Mouse (Mus musculus) kidney, postnatal 0 days (tissue): Measurements from ENCODE around the gene Itgb2. TPM values are rescaled to one million over a fixed set of nuclear protein-coding genes. Genes with fewer than 3 reads are reported as not detected.

Source experiments
- ATAC-seq: fragments of 200-750 bp; cut with Nextera tagmentation; replicated peaks from 2 replicates; pipeline ENCODE4 v1.8.0; 2017; ENCODE audit warnings: low read depth, moderate number of reproducible peaks, moderate TSS enrichment, moderate library complexity; ENCODE audit not compliant: low FRiP score
- DNase-seq: peaks from one replicate; pipeline ENCODE4 v3.0.0-alpha.2; 2016; ENCODE audit warnings: low spot score
- H3K27ac ChIP-seq: fragments of 300-500 bp; sonication (generic); 2 replicates; pipeline ENCODE4 v1.5.1; 2014; ENCODE audit warnings: mild to moderate bottlenecking
- H3K27me3 ChIP-seq: fragments of 300-500 bp; sonication (generic); 2 replicates; pipeline ENCODE4 v1.6.1; 2014; ENCODE audit warnings: low read length, mixed read lengths; ENCODE audit not compliant: insufficient read depth
- H3K36me3 ChIP-seq: fragments of 300-500 bp; sonication (generic); 2 replicates; pipeline ENCODE4 v1.6.1; 2014; ENCODE audit warnings: low read length, mixed read lengths; ENCODE audit not compliant: insufficient read depth
- H3K4me1 ChIP-seq: fragments of 300-500 bp; sonication (generic); replicated peaks from 2 replicates; pipeline ENCODE4 v1.6.1; 2014; ENCODE audit warnings: antibody characterized with exemption, low read length, mixed read lengths; ENCODE audit not compliant: insufficient read depth
- H3K4me2 ChIP-seq: fragments of 300-500 bp; sonication (generic); 2 replicates; pipeline ENCODE4 v1.6.1; 2014; ENCODE audit warnings: mild to moderate bottlenecking, low read length, moderate library complexity, mixed read lengths
- H3K4me3 ChIP-seq: fragments of 300-500 bp; sonication (generic); replicated peaks from 2 replicates; pipeline ENCODE4 v1.5.1; 2014; ENCODE audit warnings: low read depth, low read length
- H3K9ac ChIP-seq: fragments of 300-500 bp; sonication (generic); 2 replicates; pipeline ENCODE4 v1.6.1; 2014; ENCODE audit warnings: low read depth, low read length
- H3K9me3 ChIP-seq: fragments of 300-500 bp; sonication (generic); replicated peaks from 2 replicates; pipeline ENCODE4 v1.6.1; 2016; ENCODE audit warnings: low read length, inconsistent platforms, mixed read lengths
- CTCF ChIP-seq: IDR thresholded peaks from 2 replicates; pipeline ENCODE4 v1.5.1; 2016; ENCODE audit warnings: antibody characterized with exemption, low read depth, mild to moderate bottlenecking, moderate library complexity
- WGBS: fragments of 180-500 bp; shearing (Covaris S2); extraction: QIAGEN DNeasy Blood & Tissue Kit; methylation state at CpG from one replicate; pipeline ENCODE4 v1.1.7; 2014; 5-methylcytosine and 5-hydroxymethylcytosine counted together
- polyA plus RNA-seq: library from polyadenylated mRNA; unstranded; fragments of >200 nt; fragmentation: Nextera tagmentation; extraction: Ambion mirVana; gene quantifications from 2 replicates; pipeline ENCODE4 v1.2.1, GENCODE M21; 2015

The Itgb2 gene
- 1.4 and 1.6 TPM in 2 replicates for polyA plus RNA-seq

GRCm38 (mm10) chr10:77530140-77530539 is at the start of gene Itgb2:
Gene Itgb2 (plus strand): TSS chr10:77530252.
- Histone ChIP-seq H3K36me3 (no peaks in the 10 kb centered on the region), H3K4me3 (no peak within 1 kb of the TSS), H3K4me1 (no peaks in the 10 kb centered on the region), H3K9ac (no peak within 1 kb of the TSS), H3K27ac (no peak within 1 kb of the TSS), H3K4me2 (no peak within 1 kb of the TSS), H3K9me3 (no peaks in the 10 kb centered on the region), H3K27me3 (no peaks in the 10 kb centered on the region)
- no peak for TF ChIP-seq CTCF
- 54% methylated on average over 9 of the region's 9 CpGs for WGBS
- no peak for DNase-seq
- ATAC-seq, result no peak

- TF ChIP-seq CTCF, result no peak
- Histone ChIP-seq H3K9me3 (no peaks in the 10 kb centered on the region), H3K4me2 (no peak overlapping the region), H3K4me1 (no peaks in the 10 kb centered on the region; the same call in 1 of the 2 replicates), H3K27ac (no peak overlapping the region), H3K9ac (no peak overlapping the region), H3K36me3 (peaks cover 4% of the 10 kb centered on the region; the same call in 1 of the 2 replicates), H3K27me3 (no peaks in the 10 kb centered on the region), H3K4me3 (no peak overlapping the region)
- no peak for DNase-seq
- no peak for ATAC-seq
Measured at GRCm38 (mm10) chr10:77481814-77482213, 48.2 kb upstream of the Itgb2 start.

GRCm38 (mm10) chr10:77484205-77484935 is 45.7 kb upstream of the Itgb2 start:
- DNase-seq (peak; percentile 59), ATAC-seq (peak; percentile 52; the same call in 1 of the 2 replicates)
- Histone ChIP-seq H3K4me1 (no peaks in the 10 kb centered on the region; the same call in 1 of the 2 replicates), H3K36me3 (peaks cover 26% of the 10 kb centered on the region), H3K4me2 (peak overlapping the region; percentile 10; the same call in 1 of the 2 replicates), H3K27me3 (no peaks in the 10 kb centered on the region), H3K4me3 (no peak overlapping the region), H3K9me3 (no peaks in the 10 kb centered on the region), H3K9ac (no peak overlapping the region), H3K27ac (no peak overlapping the region; the same call in 1 of the 2 replicates)
- WGBS, result 12% methylated on average over 18 of the region's 18 CpGs
- no peak for TF ChIP-seq CTCF

- no peak overlapping the region for H3K9ac ChIP-seq
- H3K4me2 ChIP-seq, result no peak overlapping the region
- H3K27me3 ChIP-seq, result no peaks in the 10 kb centered on the region
- no peaks in the 10 kb centered on the region for H3K9me3 ChIP-seq
- no peak overlapping the region for H3K27ac ChIP-seq
- no peak overlapping the region for H3K4me3 ChIP-seq
- peaks cover 31% of the 10 kb centered on the region for H3K36me3 ChIP-seq
- no peak for TF ChIP-seq CTCF
- 70% methylated on average over 3 of the region's 3 CpGs for WGBS
- H3K4me1 ChIP-seq, result no peaks in the 10 kb centered on the region; the same call in 1 of the 2 replicates
- DNase-seq (no peak), ATAC-seq (no peak)
Measured at GRCm38 (mm10) chr10:77485786-77486185, 44.3 kb upstream of the Itgb2 start.

GRCm38 (mm10) chr10:77488168-77488567 is 41.9 kb upstream of the Itgb2 start:
- no peak for TF ChIP-seq CTCF
- no peak overlapping the region for H3K27ac ChIP-seq
- H3K36me3 ChIP-seq, result peaks cover 31% of the 10 kb centered on the region
- no peaks in the 10 kb centered on the region for H3K9me3 ChIP-seq
- H3K4me1 ChIP-seq, result no peaks in the 10 kb centered on the region; the same call in 1 of the 2 replicates
- H3K4me3 ChIP-seq, result no peak overlapping the region
- no peak for ATAC-seq
- no peak for DNase-seq
- no peaks in the 10 kb centered on the region for H3K27me3 ChIP-seq
- WGBS, result 95% methylated on average over 7 of the region's 7 CpGs
- H3K9ac ChIP-seq, result no peak overlapping the region
- no peak overlapping the region for H3K4me2 ChIP-seq

- H3K36me3 ChIP-seq, result peaks cover 30% of the 10 kb centered on the region
- 89% methylated on average over 6 of the region's 6 CpGs for WGBS
- ATAC-seq, result no peak
Measured at GRCm38 (mm10) chr10:77491585-77491984, 38.5 kb upstream of the Itgb2 start.

More at GRCm38 (mm10) chr10:77491585-77491984, 38.5 kb upstream of the Itgb2 start:
- no peak overlapping the region for H3K4me2 ChIP-seq
- no peaks in the 10 kb centered on the region for H3K4me1 ChIP-seq
- H3K9ac ChIP-seq, result no peak overlapping the region
- no peak for TF ChIP-seq CTCF
- no peak overlapping the region for H3K4me3 ChIP-seq
- no peak overlapping the region for H3K27ac ChIP-seq
- DNase-seq, result no peak
- no peaks in the 10 kb centered on the region for H3K27me3 ChIP-seq
- no peaks in the 10 kb centered on the region for H3K9me3 ChIP-seq
